In the genomic region with DNA sequence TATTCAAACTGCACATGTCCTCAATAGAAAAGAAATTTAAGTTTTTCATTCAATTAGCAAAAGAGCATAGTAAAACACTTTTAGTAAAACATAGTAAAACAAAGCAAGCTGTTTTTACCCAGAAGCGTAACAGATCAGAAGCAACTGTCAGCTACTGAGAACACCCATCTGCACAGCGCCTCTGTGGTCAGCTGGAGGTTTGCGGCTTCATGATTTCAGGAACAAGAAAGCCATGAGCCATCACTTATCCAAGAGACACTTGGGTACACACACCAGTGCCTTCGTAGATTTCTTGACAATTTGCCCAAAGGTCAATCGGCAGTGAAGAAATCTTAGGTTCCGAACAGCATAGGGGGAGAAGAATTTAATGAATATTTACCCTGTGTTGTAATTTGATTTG, we compare ENCODE assay signal across 10 mouse cellular contexts.
DNase-seq lines count a peak whose midpoint lies in the region; ATAC-seq and TF ChIP-seq lines count a peak whose summit lies in the region.
"Had no signal": no experiment of that assay in that cellular context is flagged by ENCODE, and none has a peak within 500 bp of the region (broad histone marks: within the 10 kb centered on the region; RNA-seq: fewer than 3 reads in every experiment).

No protein-coding gene starts in this region.

- no peak overlapping the region for H3K4me3 ChIP-seq in bone marrow, adult 2 months (replicated peaks; ENCODE audit: control insufficient read depth, low read depth, low read length)
- H3K4me3 ChIP-seq: neural tube, embryonic 13.5 days had no signal

- H3K4me1 ChIP-seq in bone marrow, adult 2 months (ENCODE audit: control insufficient read depth, insufficient read depth, low read length), result peaks cover 3% of the 10 kb centered on the region; the same call in 1 of the 2 replicates
- H3K4me1 ChIP-seq: neural tube, embryonic 13.5 days had no signal

- DNase-seq in cerebellum, adult 9-10 months, result no peak
- peak; percentile 57 for DNase-seq in layer of hippocampus, adult 11-12 months (ENCODE audit: low spot score)
- no peak for DNase-seq in layer of hippocampus, postnatal 25 days (ENCODE audit: extremely low spot score in 1 of 2, low spot score in 1 of 2)
- DNase-seq in lung, postnatal 25 days (ENCODE audit: low spot score), result peak; percentile 46
- DNase-seq in testis, postnatal 14 days (ENCODE audit: low spot score), result no peak
- DNase-seq in cerebellum, postnatal 4 days (ENCODE audit: low spot score in 2 of 2), result no peak
- DNase-seq: kidney, adult 18-20 months had no signal

- no peak overlapping the region for H3K27ac ChIP-seq in bone marrow, adult 2 months (ENCODE audit: control insufficient read depth, insufficient read depth, low read depth, low read length, poor library complexity)
- H3K27ac ChIP-seq: neural tube, embryonic 13.5 days had no signal

- peak; percentile 45 for TF ChIP-seq CTCF in bone marrow, adult 2 months (IDR thresholded peaks at IDR 0.05; ENCODE audit: control insufficient read depth, insufficient read depth, low read length)

- peak; percentile 47; the same call in 1 of the 2 replicates for ATAC-seq in cerebellum, adult (ENCODE audit: insufficient number of reproducible peaks, low FRiP score, low TSS enrichment)

- TF ChIP-seq POLR2A in bone marrow, adult 2 months (IDR thresholded peaks at IDR 0.05; ENCODE audit: borderline replicate concordance, control insufficient read depth, low read depth, low read length), result no peak

- WGBS in bone marrow, adult 2 months, result 3% methylated on average over 6 of the region's 6 CpGs

Comparison
In these comparisons a context has a peak if more than half of its experiments do, and no peak if none do; other contexts are left out.
1. DNase-seq: peak in layer of hippocampus, adult 11-12 months (single experiment) and lung, postnatal 25 days (single experiment); none in cerebellum, adult 9-10 months (single experiment), layer of hippocampus, postnatal 25 days (0 of 2), testis, postnatal 14 days (single experiment) and cerebellum, postnatal 4 days (0 of 2).